Mouse (Mus musculus): Measurements from ENCODE around the gene Rps11.
"Not testable (repeated sequence)": the region's sequence is repeated elsewhere in the genome, so short reads cannot be mapped to it uniquely, and the experiment has no call there.

The Rps11 gene

GRCm38 (mm10) chr7:45133446-45134159 is 9.4 kb upstream of the Rps11 start:
- DNase-seq (ENCODE audit: low read depth, low spot score): peak; percentile 87

- DNase-seq (ENCODE audit: low read depth, low spot score): no peak
Measured at GRCm38 (mm10) chr7:45131850-45132249, 7.6 kb upstream of the Rps11 start.

DNA sequence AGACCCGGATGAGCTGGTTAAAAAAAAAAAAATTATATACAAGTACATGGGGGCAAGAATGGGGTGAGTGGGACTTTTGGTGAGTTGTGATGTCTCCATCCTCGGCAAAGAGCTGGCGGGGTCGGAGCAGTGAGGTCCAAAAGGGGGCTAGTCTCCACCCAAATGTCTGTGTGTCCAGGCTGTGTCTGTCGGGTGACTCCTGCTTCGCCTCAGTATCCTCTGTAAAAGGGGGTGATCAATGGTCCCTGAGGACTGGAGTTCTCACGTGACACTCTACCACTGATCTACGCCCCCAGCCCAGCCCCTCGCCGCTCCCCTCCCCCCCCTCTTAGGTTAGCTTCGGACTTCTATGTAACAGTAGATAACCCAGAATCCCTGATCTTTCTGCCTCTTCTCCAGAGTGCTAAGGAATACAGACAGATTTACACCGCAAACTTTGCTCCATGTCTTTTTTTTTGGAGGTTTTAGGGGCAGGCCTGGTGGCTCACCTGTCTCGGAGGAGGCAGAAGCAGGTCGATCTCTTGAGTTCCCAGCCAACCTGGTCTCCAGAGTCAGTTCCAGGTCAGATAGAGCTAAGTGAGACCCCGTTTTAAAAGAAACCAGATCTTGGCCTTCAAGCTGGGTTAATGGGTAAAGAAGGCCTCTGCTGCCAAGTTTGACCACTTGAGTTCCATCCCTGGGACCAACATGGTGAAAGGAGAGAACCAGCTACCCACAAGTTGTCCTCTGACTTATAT is 5.7 kb upstream of the Rps11 start:
- DNase-seq (ENCODE audit: low read depth, low spot score): peak; percentile 67

DNA sequence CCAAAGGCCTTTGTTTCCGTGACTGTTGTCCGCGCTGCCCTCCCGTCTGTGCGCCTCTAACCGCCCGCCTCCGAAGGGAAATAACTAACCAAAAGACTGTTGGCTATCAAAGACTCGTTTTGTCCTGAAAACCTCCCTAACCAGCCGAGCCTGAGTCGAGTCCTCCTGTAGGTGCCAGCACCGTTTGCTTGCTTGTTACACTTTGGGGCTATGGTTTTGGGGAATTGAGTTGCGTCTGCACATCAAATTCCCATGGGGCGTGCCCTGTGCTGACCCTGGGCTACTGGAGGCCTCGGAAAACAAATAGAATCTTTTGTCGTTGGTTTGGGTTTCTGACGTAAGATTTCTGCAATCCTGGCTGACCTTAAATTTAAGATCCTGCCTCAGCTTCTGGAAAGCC is 5.1 kb upstream of the Rps11 start:
- no peak for DNase-seq (ENCODE audit: low read depth, low spot score)

DNA sequence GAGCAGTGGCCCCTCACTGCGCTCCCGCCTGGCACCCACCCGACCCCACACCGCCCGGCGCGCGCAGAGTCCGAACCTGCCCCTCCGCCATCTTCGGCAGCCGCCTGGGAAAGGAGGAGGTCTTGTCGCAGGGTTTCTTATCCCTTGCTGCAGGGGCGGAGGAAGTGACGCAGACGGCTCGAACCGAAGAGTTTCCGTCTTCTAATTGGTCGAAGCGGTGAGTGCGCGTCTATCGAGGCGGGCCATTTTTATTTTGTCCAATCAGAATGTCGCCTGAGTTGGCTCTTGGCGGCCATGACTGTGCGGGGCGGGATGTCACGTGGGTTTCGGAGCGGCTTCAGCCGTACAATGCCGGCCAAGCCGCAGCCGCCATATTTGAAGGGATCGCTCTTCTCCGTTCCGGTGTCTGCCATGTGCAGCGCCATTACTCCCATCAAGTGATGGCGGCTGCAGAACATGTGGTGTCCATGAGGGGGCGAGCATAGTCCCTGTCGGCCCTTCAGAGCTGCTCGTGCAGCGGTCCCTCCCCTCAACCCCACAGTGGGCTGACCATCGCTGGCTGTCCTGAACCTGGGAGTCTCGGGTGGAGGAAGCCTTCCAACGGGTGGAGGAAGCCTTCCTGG is 4.5 kb upstream of the Rps11 start, which contains the start of gene Rpl13a:
Gene Rpl13a (minus strand): TSS at position 138 of the 623 bp plus-strand sequence.
- DNase-seq (ENCODE audit: low read depth, low spot score): peak; percentile 99

DNA sequence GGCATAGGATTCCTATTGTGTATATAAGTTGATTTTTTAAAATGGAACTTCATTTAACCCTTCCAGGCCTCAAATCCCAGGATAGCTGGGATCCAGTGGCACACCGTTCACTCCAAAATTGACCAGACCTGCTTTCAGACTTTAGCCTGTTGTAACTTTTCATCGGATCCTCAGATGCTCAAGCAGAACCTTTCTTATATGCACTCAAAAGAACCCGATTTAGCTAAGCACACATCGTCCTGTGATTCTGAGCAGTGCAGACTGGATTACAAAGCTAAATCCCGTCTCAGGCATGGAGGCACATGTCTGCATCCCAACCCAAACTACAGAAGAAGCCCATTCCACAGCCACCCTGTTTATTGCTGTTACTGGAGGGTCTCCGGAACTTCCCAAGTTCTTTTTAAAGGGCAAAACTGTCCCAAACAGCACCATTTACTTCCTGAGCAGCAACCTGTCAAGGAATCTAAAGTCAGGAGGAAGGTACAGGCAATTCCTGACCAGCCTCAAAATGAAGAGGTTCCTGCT is 3.5 kb upstream of the Rps11 start:
- DNase-seq (ENCODE audit: low read depth, low spot score): no peak

DNA sequence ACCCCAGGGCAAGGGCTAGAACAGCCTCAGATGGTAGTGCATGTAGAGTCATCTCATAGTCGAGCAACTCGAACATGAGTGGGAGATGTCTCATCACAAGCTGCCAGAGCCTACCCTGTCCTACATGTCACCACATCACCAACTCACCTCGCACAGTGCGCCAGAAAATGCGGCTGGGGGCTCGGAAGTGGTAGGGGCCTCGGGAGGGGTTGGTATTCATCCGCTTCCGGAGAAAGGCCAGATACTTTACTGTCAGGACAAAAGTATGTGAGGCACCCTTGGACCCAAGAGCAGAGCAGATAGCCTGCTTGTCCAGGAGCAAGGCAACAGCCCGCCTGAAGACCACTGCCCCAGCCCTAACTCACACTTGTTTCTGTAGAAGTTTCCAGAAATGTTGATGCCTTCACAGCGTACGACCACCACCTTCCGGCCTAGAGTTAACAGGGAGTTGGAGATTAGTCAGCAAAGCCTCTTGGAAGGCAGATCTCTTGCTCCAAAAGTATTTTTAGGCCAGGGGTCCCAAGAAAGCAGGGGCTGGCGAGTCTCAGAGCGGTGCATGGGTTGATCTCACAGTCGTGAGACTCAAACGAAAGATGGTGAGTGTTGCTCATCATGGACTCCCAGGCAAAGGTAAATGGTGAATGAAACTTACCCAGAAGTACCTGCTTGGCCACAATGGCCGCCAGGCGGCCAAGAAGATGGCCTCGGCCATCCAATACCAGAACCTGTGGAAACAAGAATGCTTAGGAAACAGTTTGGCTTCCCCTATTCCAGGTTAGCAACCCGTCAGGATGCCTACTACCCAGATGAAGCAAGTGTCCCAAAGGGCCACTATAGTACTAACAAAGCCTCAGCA is 2.8 kb upstream of the Rps11 start:
- DNase-seq (ENCODE audit: low read depth, low spot score): no peak

DNA sequence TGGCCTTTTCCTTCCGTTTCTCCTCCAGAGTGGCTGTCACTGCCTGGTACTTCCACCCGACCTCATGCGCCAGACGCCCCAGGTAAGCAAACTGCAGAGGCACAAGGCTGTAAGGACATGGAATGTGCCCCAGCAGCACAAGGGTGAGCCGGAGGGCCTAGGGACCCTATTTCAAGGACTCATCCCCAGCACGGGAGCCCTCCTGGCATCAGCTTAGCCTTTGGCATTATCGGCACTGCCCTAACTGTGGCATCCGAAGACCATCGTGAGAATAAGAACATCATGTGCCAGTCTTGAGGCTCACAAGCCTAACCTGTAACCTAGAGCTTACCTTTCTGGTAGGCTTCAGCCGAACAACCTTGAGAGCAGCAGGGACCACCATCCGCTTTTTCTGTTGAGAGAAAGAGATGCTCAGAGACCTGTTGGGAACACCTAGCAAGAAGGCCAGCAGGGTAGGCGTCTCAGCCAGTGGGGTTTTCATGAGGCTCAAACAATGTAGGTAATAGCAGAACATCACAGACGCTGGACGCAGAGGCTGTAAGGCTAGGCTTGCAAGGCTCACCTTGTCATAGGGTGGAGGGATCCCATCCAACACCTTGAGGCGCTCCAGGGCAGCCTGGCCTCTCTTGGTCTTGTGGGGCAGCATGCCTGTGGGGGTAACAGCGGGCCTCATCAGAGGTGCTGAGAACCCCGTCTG is 2.1 kb upstream of the Rps11 start:
- DNase-seq (ENCODE audit: low read depth, low spot score): no peak

GRCm38 (mm10) chr7:45125649-45126048 is 1.4 kb upstream of the Rps11 start:
- not testable (repeated sequence) for DNase-seq (ENCODE audit: low read depth, low spot score)

- DNase-seq (ENCODE audit: low read depth, low spot score): peak; percentile 83
Measured at GRCm38 (mm10) chr7:45125144-45125600, 933 bp upstream of the Rps11 start.

DNA sequence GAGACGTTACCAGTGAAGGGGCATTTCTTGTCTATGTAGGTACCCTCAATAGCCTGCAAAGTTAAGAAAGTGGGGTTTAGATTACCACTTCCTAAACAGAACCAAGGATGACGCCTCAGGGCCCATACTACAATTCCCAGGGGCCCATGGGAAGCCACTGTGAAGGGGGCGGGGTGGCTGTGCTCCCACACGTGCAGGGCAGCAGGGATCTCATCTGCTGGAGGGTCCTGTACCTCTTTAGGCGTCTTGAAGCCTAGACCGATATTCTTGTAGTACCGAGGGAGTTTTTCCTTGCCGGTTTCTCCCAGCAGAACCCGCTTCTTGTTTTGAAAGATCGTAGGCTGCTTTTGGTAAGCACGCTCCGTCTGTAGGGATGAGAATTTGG is 1.1 kb downstream of the Rps11 start:
- DNase-seq (ENCODE audit: low read depth, low spot score): peak; percentile 58

- no peak for DNase-seq (ENCODE audit: low read depth, low spot score)
Measured at GRCm38 (mm10) chr7:45122561-45123185, 1.6 kb downstream of the Rps11 start.

GRCm38 (mm10) chr7:45121966-45122365 is 2.3 kb downstream of the Rps11 start:
- no peak for DNase-seq (ENCODE audit: low read depth, low spot score)

GRCm38 (mm10) chr7:45121404-45121803 is 2.8 kb downstream of the Rps11 start:
- peak; percentile 77 for DNase-seq (ENCODE audit: low read depth, low spot score)

GRCm38 (mm10) chr7:45119780-45120709 is 4.2 kb downstream of the Rps11 start:
- no peak for DNase-seq (ENCODE audit: low read depth, low spot score)

GRCm38 (mm10) chr7:45118336-45118735 is 5.9 kb downstream of the Rps11 start:
- peak; percentile 62 for DNase-seq (ENCODE audit: low read depth, low spot score)

DNA sequence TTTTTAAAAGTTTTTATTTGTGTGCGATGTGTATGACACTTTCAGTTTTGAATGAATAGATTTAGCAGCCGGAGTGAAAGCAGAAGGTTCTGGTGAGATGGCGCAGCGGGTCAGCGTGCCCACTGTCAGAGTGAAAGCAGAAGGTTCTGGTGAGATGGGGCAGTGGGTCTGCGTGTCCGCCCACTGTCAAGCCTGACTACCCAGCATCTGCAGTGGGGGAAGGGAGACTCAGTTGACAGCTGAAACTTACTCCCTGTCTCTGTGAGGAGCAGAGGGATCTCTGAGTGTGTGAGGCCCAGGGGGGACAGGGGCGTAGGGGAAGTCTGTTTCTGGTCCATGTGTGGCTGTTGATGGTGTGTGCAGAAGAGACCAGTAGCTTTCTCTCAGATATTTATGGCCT is 6.7 kb downstream of the Rps11 start:
- DNase-seq (ENCODE audit: low read depth, low spot score): no peak

DNA sequence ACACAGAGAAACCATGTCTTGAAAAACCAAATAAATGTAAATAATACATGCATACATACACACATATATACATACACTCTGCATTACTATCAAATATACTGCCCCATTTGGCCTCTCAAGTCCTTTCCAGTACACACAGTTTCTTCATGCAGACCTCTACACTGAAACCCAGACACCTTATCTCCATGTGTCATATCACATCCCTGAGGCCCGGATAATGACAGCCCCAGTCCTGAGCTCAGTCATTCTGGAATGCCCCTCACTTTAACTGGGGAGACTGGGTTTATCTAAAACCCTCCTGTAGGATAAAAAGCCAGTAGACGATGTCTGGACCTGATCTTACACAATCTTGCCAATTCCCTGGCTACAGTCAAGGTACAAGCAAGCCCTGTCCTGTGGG is 10.8 kb downstream of the Rps11 start:
- no peak for DNase-seq (ENCODE audit: low read depth, low spot score)

GRCm38 (mm10) chr7:45112529-45112928 is 11.7 kb downstream of the Rps11 start:
- DNase-seq (ENCODE audit: low read depth, low spot score): no peak

Data from ES-CJ7 (cell line).